Mouse (Mus musculus) lung, embryonic 16.5 days (tissue): ENCODE measurements around the gene Def6. TPM values are rescaled to one million over a fixed set of nuclear protein-coding genes. Genes with fewer than 3 reads are reported as not detected.
A peak's percentile ranks its signal among the peaks of the same experiment; 100 is the strongest.

Experiments used
- ATAC-seq: fragments of 200-750 bp; cut with Nextera tagmentation; 2 replicates; pipeline ENCODE4 v1.8.0; 2017; ENCODE audit warnings: low read depth, mild to moderate bottlenecking, moderate library complexity
- H3K27ac ChIP-seq: fragments of 300-500 bp; sonication (generic); 2 replicates; pipeline ENCODE4 v1.5.1; 2014; ENCODE audit warnings: mild to moderate bottlenecking, control low read depth, low read length
- H3K27me3 ChIP-seq: fragments of 300-500 bp; sonication (generic); 2 replicates; pipeline ENCODE4 v1.6.1; 2014; ENCODE audit warnings: low read depth, low read length, mixed read lengths; ENCODE audit not compliant: control insufficient read depth, insufficient read depth
- H3K36me3 ChIP-seq: fragments of 300-500 bp; sonication (generic); 2 replicates; pipeline ENCODE4 v1.6.1; 2014; ENCODE audit warnings: low read length; ENCODE audit not compliant: control insufficient read depth, insufficient read depth
- H3K4me1 ChIP-seq: fragments of 300-500 bp; sonication (generic); replicated peaks from 2 replicates; pipeline ENCODE4 v1.6.1; 2014; ENCODE audit warnings: low read length, mixed read lengths; ENCODE audit not compliant: control insufficient read depth, insufficient read depth
- H3K4me2 ChIP-seq: fragments of 300-500 bp; sonication (generic); 2 replicates; pipeline ENCODE4 v1.6.1; 2014; ENCODE audit warnings: low read depth, low read length, control low read depth
- H3K4me3 ChIP-seq: fragments of 300-500 bp; sonication (generic); 2 replicates; pipeline ENCODE4 v1.5.1; 2014; ENCODE audit warnings: mild to moderate bottlenecking, low read length, control low read depth
- H3K9ac ChIP-seq: fragments of 300-500 bp; sonication (generic); 2 replicates; pipeline ENCODE4 v1.6.1; 2014; ENCODE audit warnings: low read length, control low read depth
- H3K9me3 ChIP-seq: fragments of 300-500 bp; sonication (generic); 2 replicates; pipeline ENCODE4 v1.6.1; 2016; ENCODE audit warnings: low read length; ENCODE audit not compliant: control insufficient read depth
- WGBS: fragments of 180-500 bp; shearing (Covaris S2); extraction: QIAGEN DNeasy Blood & Tissue Kit; methylation state at CpG from one replicate; pipeline ENCODE4 v1.1.7; 2014; 5-methylcytosine and 5-hydroxymethylcytosine counted together
- polyA plus RNA-seq: library from polyadenylated mRNA; unstranded; fragments of >200 nt; fragmentation: Nextera tagmentation; extraction: Ambion mirVana; gene quantifications from 2 replicates; pipeline ENCODE4 v1.2.1, GENCODE M21; 2015

The Def6 gene
- polyA plus RNA-seq, 1 experiment from 2014 or later, result 5.2 TPM

DNA sequence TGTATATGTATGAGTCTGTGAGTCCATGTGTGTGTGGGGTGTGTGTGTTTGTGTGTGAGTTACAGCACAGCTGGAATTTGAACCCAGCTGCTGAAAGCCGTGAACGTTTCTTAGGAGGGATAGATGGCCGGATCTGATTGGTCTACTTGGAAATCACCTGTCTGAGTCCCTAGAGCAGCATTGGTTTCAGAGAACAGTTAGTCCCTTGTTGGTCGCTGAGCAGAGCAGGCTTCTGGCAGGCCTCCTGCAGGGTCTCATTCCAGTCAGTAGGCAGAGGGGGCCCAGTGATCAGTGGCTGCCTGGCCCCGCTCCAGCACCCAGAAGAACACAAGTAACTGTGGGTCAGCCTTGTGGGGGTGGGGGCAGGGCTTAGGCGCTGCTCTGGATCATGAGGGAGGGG lies 37.1 kb downstream of the Def6 start:
- no peak overlapping the region for H3K4me2 ChIP-seq
- ATAC-seq, result peak; percentile 27; the same call in 1 of the 2 replicates
- WGBS, result 20% methylated on average over 6 of the region's 6 CpGs
- H3K4me1 ChIP-seq, result peaks cover 23% of the 10 kb centered on the region
- H3K4me3 ChIP-seq, result no peak overlapping the region
- no peak overlapping the region for H3K9ac ChIP-seq
- H3K27me3 ChIP-seq, result no peaks in the 10 kb centered on the region
- H3K27ac ChIP-seq, result no peak overlapping the region
- H3K9me3 ChIP-seq, result no peaks in the 10 kb centered on the region
- 0 out of 2 replicates have a peak, but pooled peaks cover 2% of the 10 kb centered on the region for H3K36me3 ChIP-seq

DNA sequence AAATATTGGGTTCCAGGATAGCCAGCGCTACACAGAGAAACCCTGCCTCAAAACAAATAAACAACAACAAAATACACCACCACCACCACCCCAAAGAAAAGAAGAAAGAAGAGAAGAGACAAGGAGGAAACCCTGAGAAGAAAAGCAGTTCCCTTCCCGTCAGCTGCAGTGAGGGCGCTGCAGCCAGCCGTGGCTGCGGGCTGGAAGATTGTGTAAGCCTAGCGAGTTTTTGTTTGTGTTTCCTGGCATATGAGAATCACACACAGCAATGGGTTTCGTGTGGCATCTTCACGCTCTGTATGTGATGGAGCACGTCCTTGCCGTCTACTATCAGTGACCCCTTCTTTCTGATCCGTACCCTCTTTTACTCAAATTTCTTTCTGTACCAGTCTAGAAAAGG lies 39.1 kb downstream of the Def6 start:
- Histone ChIP-seq H3K27ac (no peak overlapping the region), H3K9ac (no peak overlapping the region), H3K4me2 (no peak overlapping the region), H3K9me3 (no peaks in the 10 kb centered on the region), H3K27me3 (no peaks in the 10 kb centered on the region), H3K36me3 (no peaks in the 10 kb centered on the region), H3K4me1 (peaks cover 21% of the 10 kb centered on the region), H3K4me3 (no peak overlapping the region)
- 58% methylated on average over 11 of the region's 11 CpGs for WGBS
- no peak for ATAC-seq

DNA sequence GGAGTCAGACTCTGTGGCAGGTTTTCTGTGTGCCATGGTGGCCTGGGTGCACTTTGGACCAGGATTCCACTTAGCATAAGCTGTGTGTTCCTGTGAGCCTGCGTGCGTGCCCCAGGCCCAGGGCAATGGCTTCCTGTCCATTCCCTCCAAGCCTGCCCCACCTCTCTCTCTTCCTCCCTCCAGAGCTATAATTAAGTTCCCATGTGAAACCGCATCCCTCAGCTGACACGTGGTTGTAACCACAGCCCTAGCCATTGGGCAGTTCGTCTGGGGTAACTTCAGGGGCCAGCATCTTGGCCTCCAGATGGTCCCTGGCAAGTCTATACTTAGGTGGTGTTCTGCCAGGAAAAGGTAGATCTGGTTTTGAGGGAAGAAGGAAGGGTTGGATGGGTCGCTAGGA lies 40.0 kb downstream of the Def6 start:
- Histone ChIP-seq H3K4me1 (peaks cover 19% of the 10 kb centered on the region), H3K4me3 (no peak overlapping the region), H3K9ac (no peak overlapping the region), H3K9me3 (no peaks in the 10 kb centered on the region), H3K27me3 (no peaks in the 10 kb centered on the region), H3K27ac (no peak overlapping the region; the same call in 1 of the 2 replicates), H3K4me2 (no peak overlapping the region), H3K36me3 (no peaks in the 10 kb centered on the region)
- ATAC-seq, result no peak
- WGBS, result 54% methylated on average over 6 of the region's 6 CpGs

DNA sequence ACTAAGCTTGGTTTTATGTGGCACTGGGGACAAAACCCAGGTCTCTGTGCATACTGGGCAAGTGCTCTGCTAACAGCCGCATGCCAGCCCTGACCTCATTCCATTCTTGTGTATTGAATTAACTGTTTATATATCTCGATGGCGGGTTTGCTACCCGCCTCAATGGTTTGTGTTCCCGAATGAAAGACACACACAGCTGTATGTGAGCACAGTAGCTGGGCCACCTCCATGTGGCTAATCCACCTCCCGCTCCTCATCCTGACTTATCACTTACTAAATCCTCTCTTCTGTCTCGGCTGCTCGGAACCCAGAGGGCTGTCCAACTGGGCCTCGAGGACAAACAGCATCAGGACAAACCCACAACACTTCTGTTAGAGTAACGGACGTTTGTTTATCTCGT lies 41.5 kb downstream of the Def6 start:
- no peak overlapping the region for H3K9ac ChIP-seq
- no peak overlapping the region for H3K4me3 ChIP-seq
- no peak overlapping the region; the same call in 1 of the 2 replicates for H3K27ac ChIP-seq
- no peaks in the 10 kb centered on the region for H3K9me3 ChIP-seq
- no peak for ATAC-seq
- H3K36me3 ChIP-seq, result no peaks in the 10 kb centered on the region
- no peaks in the 10 kb centered on the region for H3K27me3 ChIP-seq
- H3K4me2 ChIP-seq, result no peak overlapping the region
- peaks cover 18% of the 10 kb centered on the region for H3K4me1 ChIP-seq
- 50% methylated on average over 12 of the region's 12 CpGs for WGBS

DNA sequence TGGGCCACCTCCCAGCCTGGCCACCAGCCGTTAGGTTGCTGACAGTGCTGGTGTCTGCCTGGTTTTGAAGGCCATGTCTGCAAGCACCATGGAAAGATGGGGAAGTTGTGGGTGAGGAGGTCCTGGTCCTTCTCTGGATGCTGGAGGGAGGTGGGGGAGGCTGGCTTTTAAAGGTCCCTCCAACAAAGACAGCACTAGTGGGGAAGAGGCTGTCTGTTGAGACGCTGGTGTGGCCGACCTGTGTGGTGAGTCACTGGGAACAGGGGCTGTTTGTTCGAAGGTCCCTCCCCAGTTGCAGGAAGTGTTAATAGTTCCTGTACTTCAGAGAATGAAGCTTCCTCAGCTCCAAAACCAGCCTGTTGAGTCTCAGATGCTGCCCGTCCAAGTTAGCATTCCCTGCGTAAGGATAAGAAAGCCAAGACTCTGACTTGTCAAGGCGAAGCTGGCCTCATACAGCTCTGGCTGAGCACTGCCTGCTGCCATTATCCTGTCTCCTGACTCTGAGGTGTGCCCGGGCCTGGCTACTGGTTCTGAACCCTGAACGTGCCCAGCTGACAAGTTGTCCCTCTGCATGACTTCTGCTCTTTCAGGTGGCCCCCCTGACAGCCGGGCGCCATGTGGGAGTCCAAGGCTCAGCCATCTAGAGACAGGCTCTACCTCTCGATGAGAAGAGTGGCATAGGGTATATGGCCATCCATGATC lies 44.2 kb downstream of the Def6 start:
- H3K9me3 ChIP-seq, result no peaks in the 10 kb centered on the region
- no peaks in the 10 kb centered on the region for H3K27me3 ChIP-seq
- no peak overlapping the region for H3K4me2 ChIP-seq
- ATAC-seq, result no peak
- H3K36me3 ChIP-seq, result no peaks in the 10 kb centered on the region
- no peak overlapping the region for H3K4me3 ChIP-seq
- H3K9ac ChIP-seq, result no peak overlapping the region
- no peak overlapping the region for H3K27ac ChIP-seq
- peaks cover 31% of the 10 kb centered on the region for H3K4me1 ChIP-seq
- WGBS, result 71% methylated on average over 12 of the region's 12 CpGs

DNA sequence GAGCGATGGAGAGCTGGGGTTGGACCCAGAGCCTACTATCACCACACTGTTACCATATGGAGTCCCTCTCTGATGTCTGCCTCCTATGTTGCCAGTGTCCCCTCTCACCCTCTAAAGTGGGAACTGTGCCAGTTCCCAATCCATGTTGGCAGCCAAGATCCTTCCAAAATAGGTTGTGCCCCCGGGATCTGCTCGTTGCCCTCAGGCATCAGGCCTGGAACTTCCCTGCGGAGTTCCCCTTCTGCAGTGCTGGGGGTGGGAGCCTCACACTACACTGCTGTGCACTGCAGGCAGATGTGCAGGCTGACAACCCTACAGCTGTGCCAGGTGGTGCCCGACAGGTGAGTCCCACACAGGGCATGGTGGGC lies 44.7 kb downstream of the Def6 start:
- no peak for ATAC-seq
- Histone ChIP-seq H3K27ac (no peak overlapping the region), H3K36me3 (no peaks in the 10 kb centered on the region), H3K4me3 (no peak overlapping the region), H3K27me3 (no peaks in the 10 kb centered on the region), H3K4me1 (peaks cover 32% of the 10 kb centered on the region), H3K4me2 (no peak overlapping the region), H3K9ac (no peak overlapping the region), H3K9me3 (no peaks in the 10 kb centered on the region)
- WGBS, result 77% methylated on average over 5 of the region's 5 CpGs

DNA sequence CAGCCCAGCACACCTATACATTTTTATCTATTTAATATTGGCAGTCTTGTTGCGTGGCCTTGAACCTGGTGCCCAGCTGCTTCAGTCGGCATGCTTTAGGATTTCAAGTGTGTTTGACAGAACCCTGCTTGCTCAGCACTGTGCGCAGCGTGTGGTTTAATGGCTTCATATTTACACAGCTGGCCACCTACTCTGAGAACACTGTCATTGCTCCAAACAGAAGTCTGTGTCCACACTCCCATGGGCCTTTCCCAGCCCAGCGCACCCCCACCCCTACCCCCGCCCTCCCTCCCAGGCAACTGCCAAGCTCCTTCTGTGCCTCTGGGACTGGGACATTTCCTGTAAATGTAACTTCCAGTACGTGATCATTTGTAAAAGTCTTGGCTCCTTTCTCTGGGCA lies 45.6 kb downstream of the Def6 start:
- Histone ChIP-seq H3K4me3 (no peak overlapping the region), H3K27me3 (no peaks in the 10 kb centered on the region), H3K36me3 (no peaks in the 10 kb centered on the region), H3K27ac (no peak overlapping the region), H3K9ac (no peak overlapping the region), H3K4me1 (peaks cover 35% of the 10 kb centered on the region), H3K9me3 (no peaks in the 10 kb centered on the region), H3K4me2 (no peak overlapping the region)
- 36% methylated on average over 7 of the region's 7 CpGs for WGBS
- peak; percentile 57 for ATAC-seq

DNA sequence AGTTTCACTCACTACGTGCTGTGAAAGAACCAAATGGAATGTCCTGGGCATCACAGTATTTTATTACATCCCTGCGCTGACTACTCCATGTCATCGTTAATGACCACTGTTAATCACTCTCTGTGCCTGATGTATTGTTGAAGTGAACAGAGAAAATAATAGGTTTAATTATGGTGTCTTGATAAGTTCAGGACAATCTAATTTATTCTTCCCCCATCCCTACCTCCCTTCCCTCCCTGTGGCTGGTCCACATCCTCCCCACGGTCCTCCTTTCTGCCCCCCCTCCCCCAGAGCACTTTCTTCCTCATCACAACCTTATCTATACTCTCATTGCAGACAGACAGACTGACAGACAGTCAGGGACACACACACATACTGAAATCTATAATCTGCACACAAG lies 47.2 kb downstream of the Def6 start:
- WGBS, result 55% methylated on average over 4 of the region's 4 CpGs
- H3K4me1 ChIP-seq, result peaks cover 26% of the 10 kb centered on the region
- no peaks in the 10 kb centered on the region for H3K27me3 ChIP-seq
- no peaks in the 10 kb centered on the region for H3K36me3 ChIP-seq
- H3K4me2 ChIP-seq, result no peak overlapping the region
- H3K9me3 ChIP-seq, result peaks cover 8% of the 10 kb centered on the region
- no peak overlapping the region for H3K9ac ChIP-seq
- no peak for ATAC-seq
- H3K27ac ChIP-seq, result no peak overlapping the region
- no peak overlapping the region for H3K4me3 ChIP-seq

DNA sequence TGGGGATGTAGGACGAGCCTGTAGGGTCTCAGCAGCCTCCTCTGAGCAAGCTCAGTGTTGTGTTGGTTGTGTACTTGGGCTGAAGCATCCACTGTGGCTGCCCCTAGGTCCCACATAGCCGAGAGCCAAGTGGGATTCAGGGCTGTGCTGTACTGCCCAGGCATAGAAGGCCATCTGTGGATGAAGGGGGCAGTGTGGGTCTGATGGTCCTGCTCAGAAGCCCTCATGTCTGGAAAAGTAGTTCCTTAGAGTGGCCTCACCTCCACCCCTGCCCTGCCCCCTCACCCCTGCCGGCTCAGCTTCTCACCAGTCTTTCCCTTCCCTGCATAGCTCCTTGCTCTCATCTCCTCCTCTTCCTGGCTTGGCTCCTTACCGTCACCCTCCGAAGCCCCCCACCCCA lies 48.1 kb downstream of the Def6 start:
- Histone ChIP-seq H3K36me3 (no peaks in the 10 kb centered on the region), H3K4me2 (no peak overlapping the region), H3K4me3 (no peak overlapping the region), H3K9me3 (peaks cover 12% of the 10 kb centered on the region), H3K9ac (peak overlapping the region; percentile 21; the same call in 1 of the 2 replicates), H3K27ac (peak overlapping the region; percentile 73), H3K27me3 (no peaks in the 10 kb centered on the region), H3K4me1 (peaks cover 26% of the 10 kb centered on the region)
- no peak for ATAC-seq
- WGBS, result 27% methylated on average over 5 of the region's 5 CpGs
